Mouse (Mus musculus): ENCODE measurements around the gene Krt26. TPM values are rescaled to one million over a fixed set of nuclear protein-coding genes. Genes with fewer than 3 reads are reported as not detected.
A peak's percentile ranks its signal among the peaks of the same experiment; 100 is the strongest.

Krt26 gene
- polyA plus RNA-seq, 1 experiment from 2014 or later, result 0.13 TPM

DNA sequence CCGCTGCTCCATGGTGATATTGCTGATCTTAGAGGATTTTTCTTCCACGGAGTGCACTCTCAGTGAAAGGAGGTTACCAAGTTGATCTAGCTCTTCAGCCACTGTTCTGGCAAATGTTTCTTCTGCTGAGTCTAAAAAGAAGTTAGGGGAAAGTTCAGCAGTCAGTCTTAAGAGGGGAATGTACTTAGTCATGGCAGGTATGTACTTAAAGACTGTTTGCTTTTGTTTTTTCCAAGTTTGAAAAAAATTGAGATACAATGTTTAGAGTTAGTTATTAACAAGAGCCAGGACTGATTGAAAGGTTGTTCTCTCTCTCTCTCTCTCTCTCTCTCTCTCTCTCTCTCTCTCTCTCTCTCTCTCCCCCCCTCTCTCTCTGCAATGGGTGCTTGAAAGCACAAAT, 8.1 kb downstream of the Krt26 start:
- H3K27ac ChIP-seq, result no peak overlapping the region
- H3K36me3 ChIP-seq, result no peaks in the 10 kb centered on the region
- no peaks in the 10 kb centered on the region for H3K27me3 ChIP-seq
- peaks cover 7% of the 10 kb centered on the region; the same call in 1 of the 2 replicates for H3K4me1 ChIP-seq (replicated peaks)
- no peak overlapping the region for H3K4me2 ChIP-seq
- no peak for ATAC-seq (ENCODE audit: low FRiP score)
- H3K4me3 ChIP-seq, result no peak overlapping the region
- H3K9me3 ChIP-seq, result no peaks in the 10 kb centered on the region
- no peak overlapping the region for H3K9ac ChIP-seq
- whole genome bisulfite sequencing, result 65% methylated on average over 2 of the region's 2 CpGs

DNA sequence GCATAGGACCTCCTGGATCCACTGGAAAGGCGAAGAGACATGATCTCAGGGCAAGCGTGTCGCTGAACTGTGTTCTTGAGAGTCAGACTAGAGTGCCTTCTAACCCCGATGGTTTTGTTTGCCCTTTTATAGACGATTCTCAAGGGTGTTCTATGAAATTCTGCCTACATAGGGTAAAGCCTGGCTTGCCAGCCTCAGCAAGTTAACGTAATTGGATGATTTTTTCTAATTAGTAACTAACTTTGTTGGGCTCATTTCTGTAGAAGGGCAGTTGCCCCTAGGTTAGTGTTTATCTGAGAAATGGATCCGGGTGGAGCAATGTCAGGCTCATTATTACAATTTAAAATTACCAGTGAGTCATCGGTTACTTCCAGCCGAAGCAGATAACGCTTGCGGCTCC, 14.9 kb downstream of the Krt26 start, which contains the start of gene Krt25:
Krt25 (minus strand) TSS at position 101 of the 400 bp plus-strand sequence.
- Histone ChIP-seq H3K27ac (no peak within 1 kb of the TSS), H3K36me3 (no peaks in the 10 kb centered on the region), H3K27me3 (0 out of 2 replicates have a peak, but pooled peaks cover 3% of the 10 kb centered on the region), H3K9ac (no peak within 1 kb of the TSS), H3K4me1 (replicated peaks) (no peaks in the 10 kb centered on the region), H3K9me3 (no peaks in the 10 kb centered on the region), H3K4me3 (no peak within 1 kb of the TSS), H3K4me2 (no peak within 1 kb of the TSS)
- WGBS, result 95% methylated on average over 11 of the region's 11 CpGs
- no peak for ATAC-seq (ENCODE audit: low FRiP score)

DNA sequence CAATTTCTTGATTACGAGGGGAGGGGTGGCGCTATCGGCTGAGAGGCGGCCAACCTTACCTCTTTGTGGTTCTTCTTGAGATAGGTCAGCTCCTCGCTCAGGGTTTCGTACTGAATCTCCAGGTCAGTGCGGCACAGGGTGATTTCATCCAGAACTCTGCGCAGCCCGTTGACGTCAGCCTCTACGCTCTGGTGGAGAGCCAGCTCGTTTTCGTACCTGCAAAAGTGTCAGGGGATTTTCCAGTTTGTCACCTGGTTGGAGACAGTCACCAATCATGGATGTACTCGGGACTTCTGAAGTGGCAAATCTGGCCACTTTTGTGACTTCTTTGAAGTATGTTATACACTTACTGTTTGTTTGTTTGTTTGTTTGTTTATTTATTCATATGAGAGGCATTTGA, 16.7 kb downstream of the Krt26 start:
- 90% methylated on average over 14 of the region's 14 CpGs for whole genome bisulfite sequencing

DNA sequence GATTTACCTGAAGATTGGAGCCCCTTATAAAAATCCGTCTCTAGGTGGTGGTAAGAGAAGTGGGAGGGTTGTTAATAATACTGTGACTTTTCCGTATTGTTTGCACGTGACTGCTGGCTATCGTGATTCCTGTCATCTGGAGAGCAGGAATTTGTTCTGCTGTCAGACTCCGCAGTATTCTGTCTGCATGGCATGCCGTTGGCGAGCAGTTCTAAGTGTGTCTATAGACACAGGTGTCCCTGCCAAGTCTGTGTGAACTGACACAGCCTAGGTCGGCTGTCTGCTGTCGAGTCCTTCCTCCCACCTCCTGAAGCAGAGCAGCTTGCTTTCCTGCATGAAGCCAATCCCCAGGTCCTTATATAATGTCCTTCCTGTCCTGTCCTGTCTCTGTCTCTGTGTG, 18.6 kb downstream of the Krt26 start:
- no peak overlapping the region for H3K4me3 ChIP-seq
- H3K27ac ChIP-seq, result no peak overlapping the region
- 0 out of 2 replicates have a peak, but pooled peaks cover 3% of the 10 kb centered on the region for H3K27me3 ChIP-seq
- no peak overlapping the region for H3K4me2 ChIP-seq
- ATAC-seq (ENCODE audit: low FRiP score), result no peak
- H3K36me3 ChIP-seq, result no peaks in the 10 kb centered on the region
- 85% methylated on average over 9 of the region's 9 CpGs for WGBS
- H3K4me1 ChIP-seq (replicated peaks), result peaks cover 8% of the 10 kb centered on the region
- no peaks in the 10 kb centered on the region for H3K9me3 ChIP-seq
- H3K9ac ChIP-seq, result no peak overlapping the region

More for the DNA sequence above, 16.7 kb downstream of the Krt26 start:
- Histone ChIP-seq H3K4me3 (no peak overlapping the region), H3K27ac (no peak overlapping the region), H3K4me2 (no peak overlapping the region), H3K4me1 (replicated peaks) (peaks cover 8% of the 10 kb centered on the region), H3K27me3 (0 out of 2 replicates have a peak, but pooled peaks cover 3% of the 10 kb centered on the region), H3K9me3 (no peaks in the 10 kb centered on the region), H3K9ac (no peak overlapping the region), H3K36me3 (no peaks in the 10 kb centered on the region)
- no peak for ATAC-seq (ENCODE audit: low FRiP score)

DNA sequence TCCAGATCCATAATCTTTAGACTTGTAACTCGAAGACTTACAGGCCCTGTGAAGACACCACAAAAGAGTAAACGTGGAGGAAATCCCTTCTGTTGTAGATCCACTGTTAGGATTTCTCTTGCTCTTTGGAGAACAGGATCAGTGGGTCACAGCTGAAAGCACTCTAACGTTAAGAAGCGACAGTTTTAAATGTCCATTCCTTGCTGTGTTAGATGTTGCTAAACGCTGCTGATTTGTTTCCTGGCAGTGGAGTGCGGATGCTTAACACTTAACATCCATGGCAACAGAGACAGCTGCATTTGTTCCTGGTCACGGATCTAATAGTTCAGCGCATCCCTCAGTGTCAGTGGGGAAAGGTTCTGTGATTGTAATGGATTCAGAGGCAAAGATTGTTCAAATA, 21.2 kb downstream of the Krt26 start:
- Histone ChIP-seq H3K36me3 (no peaks in the 10 kb centered on the region), H3K4me3 (no peak overlapping the region), H3K4me1 (replicated peaks) (peaks cover 8% of the 10 kb centered on the region), H3K27me3 (no peaks in the 10 kb centered on the region), H3K27ac (0 out of 2 replicates have a peak overlapping the region, but pooled peaks have one; percentile 1), H3K9me3 (no peaks in the 10 kb centered on the region), H3K4me2 (no peak overlapping the region), H3K9ac (no peak overlapping the region)
- WGBS, result 41% methylated on average over 8 of the region's 8 CpGs
- ATAC-seq (ENCODE audit: low FRiP score), result no peak

DNA sequence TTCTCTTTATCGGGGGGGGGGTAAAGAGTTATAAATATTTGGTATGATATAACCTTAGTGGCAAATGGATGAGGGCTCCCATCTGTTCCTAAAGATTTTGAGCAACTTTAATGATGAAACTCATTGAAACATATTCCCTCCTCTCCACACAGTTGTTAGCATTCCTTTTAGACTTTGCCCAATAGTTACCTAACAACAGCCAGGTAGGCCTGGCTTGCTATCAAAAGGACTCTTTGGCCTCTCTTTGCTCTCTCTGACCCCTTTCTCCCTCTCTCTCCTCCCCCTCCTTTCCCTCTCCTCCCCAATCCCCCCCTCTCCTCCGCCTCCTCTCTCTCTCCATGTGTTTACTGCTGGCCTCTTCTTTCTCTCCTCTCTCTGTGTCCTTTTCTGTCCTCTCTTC, 23.2 kb downstream of the Krt26 start:
- Histone ChIP-seq H3K9me3 (no peaks in the 10 kb centered on the region), H3K27me3 (no peaks in the 10 kb centered on the region), H3K9ac (no peak overlapping the region), H3K27ac (no peak overlapping the region), H3K4me3 (no peak overlapping the region), H3K4me2 (no peak overlapping the region), H3K4me1 (replicated peaks) (peaks cover 8% of the 10 kb centered on the region), H3K36me3 (no peaks in the 10 kb centered on the region)
- WGBS, result 90% methylated on average over 2 of the region's 2 CpGs
- no peak for ATAC-seq (ENCODE audit: low FRiP score)

DNA sequence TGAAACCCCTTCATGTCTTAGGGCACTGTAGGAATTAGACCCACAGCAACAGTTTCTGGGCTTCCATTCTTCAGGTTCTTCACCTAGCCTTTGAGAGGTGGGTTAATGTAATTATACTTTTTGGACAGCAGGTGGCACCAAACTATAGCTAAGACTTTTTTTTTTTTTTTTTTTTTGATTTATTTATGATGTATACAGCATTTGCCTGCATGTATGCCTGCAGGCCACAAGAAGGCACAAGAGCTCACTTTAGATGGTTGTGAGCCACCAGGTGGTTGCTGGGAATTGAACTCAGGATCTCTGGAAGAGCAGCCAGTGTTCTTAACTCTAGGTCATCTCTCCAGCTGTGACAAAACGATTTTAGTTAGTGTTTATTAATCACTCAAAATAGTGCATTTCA, 26.9 kb downstream of the Krt26 start:
- H3K4me1 ChIP-seq (replicated peaks), result no peaks in the 10 kb centered on the region
- 91% methylated on average over 1 of the region's 1 CpGs for WGBS
- ATAC-seq (ENCODE audit: low FRiP score), result no peak

DNA sequence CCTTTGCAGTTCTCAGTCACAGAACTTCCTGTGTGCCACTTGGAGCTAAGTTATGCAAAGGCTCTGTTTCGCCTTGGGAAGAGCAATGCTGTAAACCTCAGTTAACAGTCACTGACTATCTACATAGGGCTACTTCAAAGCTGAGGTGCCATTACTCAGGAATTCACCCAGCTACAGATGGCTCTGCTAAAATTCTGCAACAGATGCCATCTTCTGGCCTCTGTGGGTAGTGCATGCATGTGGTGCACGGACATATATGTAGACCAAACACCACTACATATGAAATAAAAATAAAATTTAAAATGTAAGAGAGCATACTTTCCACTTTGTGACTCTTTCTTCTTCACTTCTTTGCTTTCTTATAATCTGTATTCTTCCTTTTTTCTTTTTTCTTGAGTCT, 30.2 kb downstream of the Krt26 start:
- no peaks in the 10 kb centered on the region for H3K9me3 ChIP-seq
- H3K27me3 ChIP-seq, result no peaks in the 10 kb centered on the region
- no peaks in the 10 kb centered on the region for H3K36me3 ChIP-seq
- H3K4me2 ChIP-seq, result no peak overlapping the region
- H3K9ac ChIP-seq, result no peak overlapping the region
- no peaks in the 10 kb centered on the region for H3K4me1 ChIP-seq (replicated peaks)
- ATAC-seq (ENCODE audit: low FRiP score), result no peak
- WGBS, result 41% methylated on average over 2 of the region's 2 CpGs
- no peak overlapping the region for H3K27ac ChIP-seq
- no peak overlapping the region for H3K4me3 ChIP-seq

More for the DNA sequence above, 26.9 kb downstream of the Krt26 start:
- no peaks in the 10 kb centered on the region for H3K9me3 ChIP-seq
- no peaks in the 10 kb centered on the region for H3K36me3 ChIP-seq
- no peak overlapping the region for H3K4me3 ChIP-seq
- H3K27ac ChIP-seq, result no peak overlapping the region
- no peaks in the 10 kb centered on the region for H3K27me3 ChIP-seq
- no peak overlapping the region for H3K4me2 ChIP-seq
- H3K9ac ChIP-seq, result no peak overlapping the region

DNA sequence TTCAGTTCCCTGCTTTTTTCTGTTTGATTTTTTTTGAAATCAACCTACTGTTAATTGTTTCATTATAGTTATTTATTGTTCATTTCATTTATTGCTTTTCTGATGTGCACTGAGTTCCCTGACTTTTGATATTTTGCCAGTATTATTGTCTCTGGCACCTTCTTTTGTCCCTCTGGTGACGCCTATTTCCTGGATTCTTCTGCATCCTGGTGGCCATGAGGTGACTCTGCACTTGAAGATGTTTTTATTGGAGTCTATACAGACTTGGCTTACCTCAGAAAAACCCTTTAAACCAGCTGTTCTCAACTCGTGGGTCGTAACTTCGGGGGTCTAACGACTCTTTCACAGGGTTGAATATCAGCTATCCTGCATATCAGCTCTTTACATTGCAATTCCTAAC, 42.7 kb downstream of the Krt26 start:
- Histone ChIP-seq H3K4me3 (no peak overlapping the region), H3K4me2 (no peak overlapping the region), H3K27ac (no peak overlapping the region; the same call in 1 of the 2 replicates), H3K4me1 (replicated peaks) (no peaks in the 10 kb centered on the region), H3K9ac (no peak overlapping the region), H3K27me3 (no peaks in the 10 kb centered on the region; the same call in 1 of the 2 replicates), H3K9me3 (no peaks in the 10 kb centered on the region; the same call in 1 of the 2 replicates), H3K36me3 (no peaks in the 10 kb centered on the region)
- ATAC-seq (ENCODE audit: low FRiP score), result no peak
- 67% methylated on average over 5 of the region's 5 CpGs for WGBS

DNA sequence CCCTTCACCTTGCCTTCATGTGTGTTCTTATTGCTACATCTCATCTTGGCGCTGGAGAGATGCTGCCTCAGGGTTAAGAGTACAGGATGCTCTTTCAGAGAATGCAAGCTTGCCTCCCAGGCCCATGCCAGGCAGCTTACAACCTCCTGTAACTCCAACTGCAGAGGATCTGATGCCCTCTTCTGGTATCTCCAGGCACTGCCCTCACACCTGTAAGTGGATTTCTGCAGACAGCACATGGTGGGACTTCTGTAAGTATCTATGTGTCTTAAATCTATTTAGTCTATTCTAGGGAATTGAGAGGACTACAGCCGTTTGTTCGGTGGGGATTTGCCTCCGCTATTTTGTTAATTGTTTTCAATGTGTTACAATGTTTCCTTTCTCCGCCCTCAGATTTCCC, 44.9 kb downstream of the Krt26 start:
- no peak overlapping the region for H3K4me2 ChIP-seq
- no peaks in the 10 kb centered on the region for H3K36me3 ChIP-seq
- no peaks in the 10 kb centered on the region; the same call in 1 of the 2 replicates for H3K9me3 ChIP-seq
- no peaks in the 10 kb centered on the region for H3K4me1 ChIP-seq (replicated peaks)
- no peaks in the 10 kb centered on the region; the same call in 1 of the 2 replicates for H3K27me3 ChIP-seq
- no peak overlapping the region for H3K27ac ChIP-seq
- H3K4me3 ChIP-seq, result no peak overlapping the region
- ATAC-seq (ENCODE audit: low FRiP score), result no peak
- WGBS, result 66% methylated on average over 5 of the region's 5 CpGs
- H3K9ac ChIP-seq, result no peak overlapping the region

DNA sequence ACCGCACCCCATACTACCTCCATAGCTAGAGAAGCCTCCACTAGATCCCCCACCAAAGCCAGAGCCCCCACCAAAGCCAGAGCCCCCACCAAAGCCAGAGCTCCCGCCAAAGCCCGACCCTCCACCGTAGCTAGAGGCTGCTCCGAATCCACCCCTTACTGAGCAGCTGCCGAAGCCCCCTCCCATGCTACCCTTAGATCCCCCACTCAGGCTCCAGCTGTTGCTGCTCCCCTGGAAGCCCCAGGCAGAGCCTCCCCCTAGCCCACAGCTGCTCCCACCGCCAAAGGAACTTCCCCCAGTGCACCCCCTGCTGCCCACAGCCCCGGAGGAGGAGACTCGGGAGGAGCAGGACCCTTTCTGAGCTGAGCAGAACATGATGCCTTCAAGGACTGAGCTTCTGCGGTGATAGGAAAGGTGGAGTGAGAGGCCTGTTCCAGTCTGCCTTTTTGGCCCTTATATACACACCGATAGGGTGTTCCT, 52.9 kb downstream of the Krt26 start, which contains the start of gene Krt24:
Krt24 (minus strand) TSS at position 430 of the 480 bp plus-strand sequence.
- H3K27me3 ChIP-seq, result no peaks in the 10 kb centered on the region
- peaks cover 13% of the 10 kb centered on the region; the same call in 1 of the 2 replicates for H3K4me1 ChIP-seq (replicated peaks)
- no peaks in the 10 kb centered on the region for H3K9me3 ChIP-seq
- H3K36me3 ChIP-seq, result no peaks in the 10 kb centered on the region
- no peak within 1 kb of the TSS for H3K4me2 ChIP-seq
- no peak within 1 kb of the TSS for H3K4me3 ChIP-seq
- no peak within 1 kb of the TSS for H3K27ac ChIP-seq
- no peak for ATAC-seq (ENCODE audit: low FRiP score)
- WGBS, result 57% methylated on average over 11 of the region's 11 CpGs
- H3K9ac ChIP-seq, result no peak within 1 kb of the TSS

DNA sequence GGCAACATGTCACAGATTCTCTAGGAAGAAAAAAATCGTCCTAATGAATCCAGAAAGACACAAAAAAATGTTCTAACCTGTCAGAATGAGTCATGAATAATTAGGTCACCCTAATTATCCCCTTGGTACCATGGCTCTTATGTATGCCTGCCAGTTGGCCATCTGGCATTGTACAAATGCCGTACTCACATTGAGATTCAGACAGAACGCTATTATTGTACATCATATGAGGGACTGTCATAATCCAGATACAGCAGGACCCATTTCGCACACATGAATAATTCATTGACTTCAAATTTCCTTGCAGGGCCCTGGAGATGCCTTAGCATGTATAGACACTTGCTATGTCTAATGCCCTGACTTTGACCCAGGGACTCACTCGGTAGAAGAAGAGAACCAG, 53.8 kb downstream of the Krt26 start:
- WGBS, result 52% methylated on average over 5 of the region's 5 CpGs
- 0 out of 2 replicates have a peak, but pooled peaks have one; percentile 28 for ATAC-seq (ENCODE audit: low FRiP score)
- Histone ChIP-seq H3K27ac (no peak overlapping the region), H3K4me3 (no peak overlapping the region), H3K9ac (no peak overlapping the region), H3K4me2 (no peak overlapping the region), H3K4me1 (replicated peaks) (peaks cover 13% of the 10 kb centered on the region; the same call in 1 of the 2 replicates), H3K36me3 (no peaks in the 10 kb centered on the region), H3K27me3 (no peaks in the 10 kb centered on the region), H3K9me3 (no peaks in the 10 kb centered on the region)

DNA sequence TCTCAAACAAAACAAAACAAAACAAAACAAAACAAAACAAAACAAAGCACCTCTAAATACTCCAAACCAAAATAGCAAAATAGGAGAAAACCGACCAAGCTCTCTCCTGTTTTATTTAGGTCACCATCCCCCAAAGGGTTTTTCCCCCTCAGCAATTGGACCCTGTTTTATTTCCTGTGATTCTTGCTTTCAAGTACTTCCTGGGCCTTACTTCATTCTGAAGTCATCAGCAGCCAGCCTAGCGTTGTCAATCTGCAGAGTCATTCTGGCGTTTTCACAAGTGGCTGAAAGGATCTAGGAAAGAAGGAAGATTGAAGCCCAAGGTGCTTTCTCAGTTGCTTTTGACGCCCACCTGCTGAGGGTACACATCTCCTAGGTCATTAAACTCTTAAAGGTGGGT, 54.4 kb downstream of the Krt26 start:
- no peak for ATAC-seq (ENCODE audit: low FRiP score)
- Histone ChIP-seq H3K4me2 (no peak overlapping the region), H3K27me3 (no peaks in the 10 kb centered on the region), H3K36me3 (no peaks in the 10 kb centered on the region), H3K9ac (no peak overlapping the region), H3K4me3 (no peak overlapping the region), H3K9me3 (no peaks in the 10 kb centered on the region), H3K4me1 (replicated peaks) (peaks cover 13% of the 10 kb centered on the region; the same call in 1 of the 2 replicates), H3K27ac (no peak overlapping the region)
- WGBS, result 69% methylated on average over 4 of the region's 4 CpGs

Measured in hindbrain, embryonic 13.5 days (tissue).